Mouse (Mus musculus): Measurements from ENCODE around the gene Myoz2.

DNA sequence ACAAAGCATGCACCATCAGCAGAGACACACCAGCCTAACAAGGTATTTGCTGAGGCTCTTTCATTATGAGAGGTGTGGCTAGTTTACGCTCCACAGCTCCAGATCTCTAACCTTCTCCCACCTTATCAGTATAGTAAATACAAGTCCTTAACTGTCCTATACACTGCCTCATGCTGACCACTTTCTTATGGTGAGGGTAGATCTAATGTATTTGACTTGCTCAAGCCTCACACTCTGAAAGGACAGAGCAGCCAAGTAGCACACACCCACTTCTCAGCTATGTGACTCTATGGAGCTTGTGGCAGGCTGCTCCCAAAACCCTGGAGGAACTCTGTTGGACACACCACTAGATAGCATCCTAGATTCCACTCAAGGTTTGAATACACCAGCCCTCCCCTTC, 58.9 kb downstream of the Myoz2 start:
- TF ChIP-seq CTCF (IDR thresholded peaks at IDR 0.05; ENCODE audit: insufficient read depth, low read length): no peak
- no peak for TF ChIP-seq POLR2A (IDR thresholded peaks at IDR 0.05; ENCODE audit: borderline replicate concordance, extremely low read depth, low read depth, low read length)

Data from lung, adult 2 months (tissue).